Mouse (Mus musculus): ENCODE results near the gene Glce.

GRCm38 (mm10) chr9:62091604-62092003 is 30.9 kb downstream of the Glce start:
- TF ChIP-seq CTCF (IDR thresholded peaks at IDR 0.05; ENCODE audit: borderline replicate concordance, control insufficient read depth, extremely low read depth, insufficient read depth, low read length, poor library complexity) (no peak), POLR2A (IDR thresholded peaks at IDR 0.05; ENCODE audit: control insufficient read depth, extremely low read depth, insufficient read depth, low read length, poor library complexity) (no peak)

All from thymus, adult 2 months (tissue).